Mouse (Mus musculus): ENCODE data around the gene Bcap31.

DNA sequence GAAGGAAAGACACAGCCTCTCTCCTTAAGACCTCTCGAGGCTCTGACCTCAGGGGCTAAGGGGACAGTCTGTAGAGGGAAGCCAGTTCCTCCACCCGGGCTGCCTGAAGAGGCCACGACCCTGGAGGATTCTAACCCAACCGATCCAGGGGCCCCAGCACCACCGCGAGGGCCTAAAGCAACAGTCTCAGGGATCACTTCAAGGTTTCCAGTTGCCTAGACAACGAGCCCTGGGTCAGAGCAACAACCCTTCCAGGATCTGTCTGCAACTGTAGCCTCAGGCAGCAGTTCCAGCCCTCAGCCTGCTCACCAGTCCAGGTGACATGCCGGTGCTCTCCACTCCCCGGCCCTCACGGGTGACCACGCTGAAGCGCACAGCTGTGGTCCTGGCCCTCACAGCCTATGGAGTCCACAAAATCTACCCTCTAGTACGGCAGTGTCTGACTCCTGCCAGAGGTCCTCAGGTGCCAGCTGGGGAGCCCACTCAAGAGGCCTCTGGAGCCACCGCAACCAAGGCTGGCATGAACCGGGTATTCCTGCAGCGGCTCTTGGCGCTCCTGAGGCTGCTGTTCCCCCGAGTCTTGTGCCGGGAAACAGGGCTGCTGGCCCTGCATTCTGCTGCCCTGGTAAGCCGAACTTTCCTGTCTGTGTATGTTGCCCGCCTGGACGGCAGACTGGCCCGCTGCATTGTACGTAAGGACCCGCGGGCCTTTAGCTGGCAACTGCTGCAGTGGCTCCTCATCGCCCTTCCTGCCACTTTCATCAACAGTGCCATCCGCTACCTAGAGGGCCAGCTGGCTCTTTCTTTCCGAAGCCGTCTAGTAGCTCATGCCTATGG, 952 bp upstream of the Bcap31 start:
- TF ChIP-seq POLR2A (IDR thresholded peaks at IDR 0.05; ENCODE audit: insufficient read depth, low read depth, low read length) (no peak), CTCF (IDR thresholded peaks at IDR 0.05; ENCODE audit: insufficient read depth, low read depth, low read length) (no peak)
